Mouse (Mus musculus) C2C12 (cell line): ENCODE data around the gene Arhgap15.

Experiments
- CEBPB ChIP-seq: IDR thresholded peaks from one replicate; pipeline ENCODE4 v1.6.1; 2011; ENCODE audit warnings: low read depth, mild to moderate bottlenecking, control low read depth, moderate library complexity
- CTCF ChIP-seq: IDR thresholded peaks from one replicate; pipeline ENCODE4 v1.5.1; 2011; ENCODE audit not compliant: control insufficient read depth, insufficient read depth, insufficient read length
- MAX ChIP-seq: IDR thresholded peaks from one replicate; pipeline ENCODE4 v1.6.1; 2011; ENCODE audit warnings: mild to moderate bottlenecking, control low read depth
- MYOG ChIP-seq: IDR thresholded peaks from one replicate; pipeline ENCODE4 v1.6.1; 2011; ENCODE audit not compliant: control insufficient read depth, insufficient read length; ENCODE audit errors: extremely low read depth
- USF1 ChIP-seq: IDR thresholded peaks from one replicate; pipeline ENCODE4 v1.6.1; 2011; ENCODE audit warnings: low read depth, mild to moderate bottlenecking, control low read depth, moderate library complexity

DNA sequence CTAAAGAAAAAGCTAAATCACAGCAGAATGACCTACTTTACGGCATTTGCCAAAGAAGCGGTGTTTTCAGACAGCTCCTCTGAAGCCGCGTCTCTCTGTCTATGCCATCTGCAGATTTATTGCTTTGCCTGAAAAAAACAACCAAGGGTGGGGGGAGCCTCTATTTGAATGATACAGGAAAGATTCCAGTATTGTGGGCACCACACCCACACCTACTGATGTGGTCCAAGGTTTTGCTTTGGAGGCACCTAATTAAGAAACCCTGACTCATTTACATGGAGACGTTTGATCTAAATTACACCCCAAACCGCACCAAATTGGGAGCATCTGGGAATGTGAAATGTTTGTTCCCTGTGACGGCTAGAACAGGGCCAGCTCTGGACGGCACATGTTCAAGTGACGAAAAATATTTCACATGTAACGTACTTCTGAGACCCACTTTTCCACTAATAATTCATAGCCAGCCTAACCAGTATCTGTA, 592.5 kb downstream of the Arhgap15 start:
- TF ChIP-seq CTCF (no peak), USF1 (no peak), MYOG (no peak), MAX (no peak), CEBPB (no peak)
